Mouse (Mus musculus): ENCODE results near the gene Slc25a26. TPM values are rescaled to one million over a fixed set of nuclear protein-coding genes. Genes with fewer than 3 reads are reported as not detected.
"Not testable (repeated sequence)": the region's sequence is repeated elsewhere in the genome, so short reads cannot be mapped to it uniquely, and the experiment has no call there.

Gene Slc25a26
- polyA plus RNA-seq, 1 experiment from 2014 or later = 8.5 TPM

DNA sequence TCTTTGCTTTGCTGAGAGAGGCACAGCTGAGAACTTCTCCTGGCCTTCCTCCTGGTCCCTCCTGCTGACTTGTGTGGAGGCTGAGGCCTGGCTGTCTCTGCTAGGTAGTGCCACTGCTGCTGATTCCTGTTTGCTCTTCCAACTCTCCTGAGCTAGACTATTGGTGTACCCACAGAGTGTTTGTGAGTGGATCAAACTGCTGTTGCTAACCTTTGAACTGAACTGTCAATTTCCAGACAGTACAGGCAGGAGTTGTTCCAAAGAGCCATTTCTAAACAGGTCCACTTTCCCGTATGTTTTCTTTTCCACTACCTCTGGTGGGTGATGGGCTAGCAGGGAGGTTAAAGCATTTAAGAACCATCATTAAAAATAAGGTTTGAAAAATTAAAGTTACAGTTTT is 58.5 kb downstream of the Slc25a26 start:
- not testable (repeated sequence) for H3K9me3 ChIP-seq (replicated peaks); H3K36me3 ChIP-seq; H3K27me3 ChIP-seq; H3K4me3 ChIP-seq (replicated peaks); H3K4me2 ChIP-seq (replicated peaks); H3K27ac ChIP-seq (replicated peaks); ATAC-seq (ENCODE audit: insufficient number of reproducible peaks, low FRiP score, low TSS enrichment, low read depth); H3K4me1 ChIP-seq; H3K9ac ChIP-seq
- WGBS = 69% methylated on average over 1 of the region's 1 CpGs

DNA sequence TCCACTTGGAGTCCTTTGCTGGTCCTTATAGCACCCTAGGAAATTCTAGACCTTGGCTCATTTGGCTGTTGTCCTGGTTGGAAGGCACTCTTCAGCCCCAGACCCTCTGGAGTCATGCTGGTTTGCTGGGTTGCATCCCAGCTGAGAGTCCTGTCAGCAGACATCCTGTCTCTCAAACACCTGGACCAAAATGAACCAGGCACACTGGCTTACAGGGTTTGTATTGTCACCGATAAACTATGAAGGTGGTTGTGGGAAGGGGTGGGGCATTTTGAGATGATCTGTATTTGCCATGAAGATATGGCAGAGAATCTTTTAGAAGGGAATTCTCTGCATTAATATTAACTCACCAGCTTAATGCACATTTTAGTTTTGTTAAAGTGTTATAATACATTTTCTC is 60.8 kb downstream of the Slc25a26 start:
- H3K27me3 ChIP-seq = no peaks in the 10 kb centered on the region
- 74% methylated on average over 1 of the region's 1 CpGs for WGBS

DNA sequence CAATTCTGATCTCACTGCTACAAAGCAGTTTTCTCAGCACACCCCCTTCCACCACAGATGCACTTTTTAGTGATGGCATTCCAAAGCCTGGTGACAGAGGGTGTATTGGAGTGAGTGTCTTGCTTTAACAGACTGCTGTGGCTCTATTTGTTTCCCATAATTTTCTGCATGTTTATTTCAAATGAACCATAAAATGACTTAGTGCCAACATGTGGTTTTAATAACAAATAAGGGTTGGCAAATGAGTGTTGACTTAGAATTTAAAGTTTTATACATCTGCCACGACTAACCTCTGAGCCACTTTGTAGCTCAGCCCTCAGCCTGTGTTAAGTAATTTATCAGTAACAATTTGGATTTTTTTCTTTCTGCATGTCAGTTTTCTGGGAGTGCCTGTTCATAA is 61.2 kb downstream of the Slc25a26 start:
- Histone ChIP-seq H3K4me1 (no peaks in the 10 kb centered on the region; the same call in 1 of the 2 replicates), H3K9ac (no peak overlapping the region), H3K27me3 (no peaks in the 10 kb centered on the region)

More for the DNA sequence above, 60.8 kb downstream of the Slc25a26 start:
- ATAC-seq (ENCODE audit: insufficient number of reproducible peaks, low FRiP score, low TSS enrichment, low read depth) = no peak
- no peak overlapping the region for H3K4me3 ChIP-seq (replicated peaks)
- no peak overlapping the region for H3K27ac ChIP-seq (replicated peaks)
- no peak overlapping the region for H3K9ac ChIP-seq
- no peak overlapping the region for H3K4me2 ChIP-seq (replicated peaks)
- no peaks in the 10 kb centered on the region for H3K9me3 ChIP-seq (replicated peaks)
- no peaks in the 10 kb centered on the region for H3K36me3 ChIP-seq
- no peaks in the 10 kb centered on the region; the same call in 1 of the 2 replicates for H3K4me1 ChIP-seq

GRCm38 (mm10) chr6:94563203-94563940 is 63.2 kb downstream of the Slc25a26 start:
- H3K27me3 ChIP-seq = no peaks in the 10 kb centered on the region
- H3K4me3 ChIP-seq (replicated peaks) = no peak overlapping the region
- no peak overlapping the region for H3K4me2 ChIP-seq (replicated peaks)
- H3K27ac ChIP-seq (replicated peaks) = no peak overlapping the region
- H3K9me3 ChIP-seq (replicated peaks) = no peaks in the 10 kb centered on the region
- H3K4me1 ChIP-seq = no peaks in the 10 kb centered on the region; the same call in 1 of the 2 replicates
- ATAC-seq (ENCODE audit: insufficient number of reproducible peaks, low FRiP score, low TSS enrichment, low read depth) = no peak
- WGBS = 58% methylated on average over 8 of the region's 8 CpGs
- no peaks in the 10 kb centered on the region for H3K36me3 ChIP-seq
- H3K9ac ChIP-seq = no peak overlapping the region

More for the DNA sequence above, 61.2 kb downstream of the Slc25a26 start:
- WGBS = 29% methylated on average over 1 of the region's 1 CpGs
- Histone ChIP-seq H3K4me3 (replicated peaks) (no peak overlapping the region), H3K36me3 (no peaks in the 10 kb centered on the region), H3K27ac (replicated peaks) (no peak overlapping the region), H3K4me2 (replicated peaks) (no peak overlapping the region), H3K9me3 (replicated peaks) (no peaks in the 10 kb centered on the region)
- ATAC-seq (ENCODE audit: insufficient number of reproducible peaks, low FRiP score, low TSS enrichment, low read depth) = no peak

DNA sequence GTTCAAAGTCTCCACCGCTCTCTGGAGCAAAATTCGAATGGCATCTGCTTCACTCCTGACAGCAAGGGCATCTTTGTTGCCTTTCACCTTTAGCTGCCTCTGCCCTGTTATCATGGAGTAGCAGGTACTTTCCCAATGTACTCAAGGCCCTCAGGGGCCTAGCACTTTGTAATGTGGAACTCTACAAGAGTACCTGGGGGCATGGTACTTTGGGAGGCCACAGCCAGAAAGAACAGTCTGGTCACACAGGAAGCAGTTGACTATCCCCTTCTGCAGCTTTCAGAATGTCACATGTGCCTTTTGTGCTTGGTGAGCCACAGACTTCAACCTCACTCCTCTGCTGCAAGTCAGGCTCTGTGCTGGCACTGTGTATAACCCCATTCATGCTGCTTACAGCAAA is 65.6 kb downstream of the Slc25a26 start:
- no peaks in the 10 kb centered on the region for H3K9me3 ChIP-seq (replicated peaks)
- no peak overlapping the region for H3K4me3 ChIP-seq (replicated peaks)
- H3K27ac ChIP-seq (replicated peaks) = no peak overlapping the region
- no peaks in the 10 kb centered on the region for H3K36me3 ChIP-seq
- WGBS = 88% methylated on average over 2 of the region's 2 CpGs
- no peak overlapping the region for H3K9ac ChIP-seq
- no peaks in the 10 kb centered on the region; the same call in 1 of the 2 replicates for H3K4me1 ChIP-seq
- no peak overlapping the region for H3K4me2 ChIP-seq (replicated peaks)
- H3K27me3 ChIP-seq = no peaks in the 10 kb centered on the region
- no peak for ATAC-seq (ENCODE audit: insufficient number of reproducible peaks, low FRiP score, low TSS enrichment, low read depth)

GRCm38 (mm10) chr6:94568040-94568439 is 67.9 kb downstream of the Slc25a26 start:
- 67% methylated on average over 2 of the region's 2 CpGs for WGBS
- no peaks in the 10 kb centered on the region for H3K4me1 ChIP-seq
- no peaks in the 10 kb centered on the region for H3K9me3 ChIP-seq (replicated peaks)
- ATAC-seq (ENCODE audit: insufficient number of reproducible peaks, low FRiP score, low TSS enrichment, low read depth) = no peak
- no peak overlapping the region for H3K4me2 ChIP-seq (replicated peaks)
- H3K27ac ChIP-seq (replicated peaks) = no peak overlapping the region
- no peaks in the 10 kb centered on the region for H3K36me3 ChIP-seq
- no peak overlapping the region for H3K4me3 ChIP-seq (replicated peaks)
- no peaks in the 10 kb centered on the region for H3K27me3 ChIP-seq
- H3K9ac ChIP-seq = no peak overlapping the region

GRCm38 (mm10) chr6:94575526-94576166 is 75.5 kb downstream of the Slc25a26 start:
- no peak overlapping the region for H3K4me3 ChIP-seq (replicated peaks)
- no peak overlapping the region for H3K9ac ChIP-seq
- no peaks in the 10 kb centered on the region for H3K36me3 ChIP-seq
- 78% methylated on average over 9 of the region's 9 CpGs for WGBS
- no peak for ATAC-seq (ENCODE audit: insufficient number of reproducible peaks, low FRiP score, low TSS enrichment, low read depth)
- no peaks in the 10 kb centered on the region for H3K9me3 ChIP-seq (replicated peaks)
- H3K4me1 ChIP-seq = no peaks in the 10 kb centered on the region
- no peaks in the 10 kb centered on the region for H3K27me3 ChIP-seq
- no peak overlapping the region for H3K4me2 ChIP-seq (replicated peaks)
- H3K27ac ChIP-seq (replicated peaks) = no peak overlapping the region

DNA sequence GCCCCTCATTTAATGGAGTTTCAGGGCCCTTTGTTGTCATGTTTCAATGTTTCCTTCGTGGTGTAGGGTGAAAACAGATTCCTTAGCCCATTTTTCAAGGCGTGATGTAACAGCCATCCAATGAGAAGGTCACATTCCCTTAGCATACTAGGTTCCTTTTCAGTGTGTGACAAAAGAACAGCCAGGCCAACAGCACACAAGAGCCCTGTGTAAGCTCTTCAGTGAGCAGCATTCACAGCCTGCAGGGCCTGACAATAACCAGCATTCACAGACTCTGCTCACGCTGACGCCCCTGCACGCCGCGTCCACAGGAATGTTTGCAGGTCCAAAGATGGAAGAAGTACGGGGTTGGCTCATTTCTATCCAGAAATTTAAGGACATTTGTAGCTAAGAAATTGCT is 77.9 kb downstream of the Slc25a26 start:
- no peaks in the 10 kb centered on the region for H3K4me1 ChIP-seq
- no peak overlapping the region for H3K4me3 ChIP-seq (replicated peaks)
- no peaks in the 10 kb centered on the region for H3K27me3 ChIP-seq
- H3K9ac ChIP-seq = no peak overlapping the region
- 50% methylated on average over 8 of the region's 8 CpGs for WGBS
- no peaks in the 10 kb centered on the region for H3K36me3 ChIP-seq
- no peak overlapping the region for H3K4me2 ChIP-seq (replicated peaks)
- H3K27ac ChIP-seq (replicated peaks) = no peak overlapping the region
- no peak for ATAC-seq (ENCODE audit: insufficient number of reproducible peaks, low FRiP score, low TSS enrichment, low read depth)
- no peaks in the 10 kb centered on the region for H3K9me3 ChIP-seq (replicated peaks)

DNA sequence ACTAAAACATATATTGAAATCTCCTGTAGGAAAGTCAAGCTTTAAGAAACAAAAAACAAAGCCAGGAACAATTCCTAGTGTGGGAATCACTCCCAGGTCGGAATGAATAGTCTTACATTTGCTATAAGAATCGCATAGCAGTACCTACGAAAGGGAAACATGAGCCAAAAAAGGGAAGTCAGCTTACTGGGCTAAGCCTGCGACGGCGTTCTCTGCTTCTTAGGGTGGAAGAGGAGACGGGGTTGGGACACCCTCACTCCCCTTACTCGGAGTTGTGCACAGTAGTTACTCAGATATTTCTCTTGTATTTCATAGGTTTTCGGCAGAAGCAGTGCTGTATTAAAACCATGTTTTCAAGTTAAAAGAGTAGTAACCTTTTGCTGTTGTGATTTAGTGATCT is 81.9 kb downstream of the Slc25a26 start:
- ATAC-seq (ENCODE audit: insufficient number of reproducible peaks, low FRiP score, low TSS enrichment, low read depth) = no peak
- no peak overlapping the region for H3K9ac ChIP-seq
- WGBS = 72% methylated on average over 9 of the region's 9 CpGs
- no peak overlapping the region for H3K4me3 ChIP-seq (replicated peaks)
- no peak overlapping the region for H3K27ac ChIP-seq (replicated peaks)
- H3K27me3 ChIP-seq = no peaks in the 10 kb centered on the region
- H3K36me3 ChIP-seq = no peaks in the 10 kb centered on the region
- H3K9me3 ChIP-seq (replicated peaks) = no peaks in the 10 kb centered on the region
- no peak overlapping the region for H3K4me2 ChIP-seq (replicated peaks)
- H3K4me1 ChIP-seq = no peaks in the 10 kb centered on the region

DNA sequence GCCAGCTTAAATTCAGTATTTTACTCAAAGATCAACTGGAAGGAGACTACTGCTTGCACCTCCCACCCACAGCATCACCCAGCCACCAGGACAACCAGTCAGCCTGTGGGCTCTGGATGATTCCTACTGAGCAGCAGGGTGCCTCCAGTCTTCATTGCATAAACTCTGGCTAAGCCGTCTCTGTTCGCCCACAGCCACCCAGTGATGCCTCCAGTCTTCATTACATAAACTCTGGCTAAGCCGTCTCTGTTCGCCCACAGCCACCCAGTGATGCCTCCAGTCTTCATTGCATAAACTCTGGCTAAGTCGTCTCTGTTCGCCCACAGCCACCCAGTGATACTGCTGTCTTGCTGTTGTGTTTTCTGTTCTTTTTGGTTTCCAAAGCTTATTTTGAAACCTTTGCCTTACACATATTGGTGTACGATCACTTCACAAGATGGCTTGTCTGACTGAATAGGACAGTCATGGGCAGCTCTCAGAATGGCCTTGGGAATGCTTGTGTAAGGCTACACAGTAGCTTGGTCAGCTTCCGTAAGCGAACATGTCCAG is 84.1 kb downstream of the Slc25a26 start:
- no peaks in the 10 kb centered on the region for H3K4me1 ChIP-seq
- H3K27me3 ChIP-seq = no peaks in the 10 kb centered on the region
- H3K4me3 ChIP-seq (replicated peaks) = no peak overlapping the region
- no peak overlapping the region for H3K4me2 ChIP-seq (replicated peaks)
- H3K27ac ChIP-seq (replicated peaks) = no peak overlapping the region
- ATAC-seq (ENCODE audit: insufficient number of reproducible peaks, low FRiP score, low TSS enrichment, low read depth) = no peak
- WGBS = 90% methylated on average over 9 of the region's 9 CpGs
- no peak overlapping the region for H3K9ac ChIP-seq
- H3K9me3 ChIP-seq (replicated peaks) = no peaks in the 10 kb centered on the region
- H3K36me3 ChIP-seq = no peaks in the 10 kb centered on the region

DNA sequence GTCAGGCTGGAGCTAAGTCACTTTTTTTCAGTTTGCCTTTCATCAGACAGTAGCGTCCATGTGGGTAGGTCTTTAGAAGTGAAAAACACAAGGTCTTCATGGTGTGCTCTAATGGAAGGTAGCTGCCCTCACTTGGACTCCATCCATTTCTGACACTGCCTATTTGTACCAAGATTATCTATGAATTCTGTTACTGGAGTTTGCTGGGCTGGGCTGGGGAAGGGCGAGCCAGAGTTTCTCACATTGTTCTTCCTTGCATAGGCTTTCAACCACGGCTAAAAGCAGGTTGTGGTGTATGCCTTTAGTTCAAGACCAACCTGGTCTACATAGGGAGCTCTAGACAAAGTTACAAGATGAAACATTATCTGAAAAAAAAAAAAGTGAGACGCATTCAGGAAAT is 84.8 kb downstream of the Slc25a26 start:
- H3K4me3 ChIP-seq (replicated peaks) = no peak overlapping the region
- no peak overlapping the region for H3K27ac ChIP-seq (replicated peaks)
- no peaks in the 10 kb centered on the region for H3K36me3 ChIP-seq
- H3K9ac ChIP-seq = no peak overlapping the region
- H3K9me3 ChIP-seq (replicated peaks) = no peaks in the 10 kb centered on the region
- H3K4me1 ChIP-seq = no peaks in the 10 kb centered on the region
- WGBS = 92% methylated on average over 4 of the region's 4 CpGs
- no peak overlapping the region for H3K4me2 ChIP-seq (replicated peaks)
- ATAC-seq (ENCODE audit: insufficient number of reproducible peaks, low FRiP score, low TSS enrichment, low read depth) = no peak
- no peaks in the 10 kb centered on the region for H3K27me3 ChIP-seq

All from embryonic facial prominence, embryonic 15.5 days (tissue).